Mouse (Mus musculus) CH12.LX (cell line): ENCODE results near the gene 4922502D21Rik. TPM values are rescaled to one million over a fixed set of nuclear protein-coding genes. Genes with fewer than 3 reads are reported as not detected.
A peak's percentile ranks its signal among the peaks of the same experiment; 100 is the strongest.

Experiments used
- DNase-seq: peaks from one replicate; pipeline ENCODE4 v3.0.0-alpha.2; 2013; ENCODE audit errors: extremely low read depth
- H3K27ac ChIP-seq: 2 replicates; pipeline ENCODE4 v1.5.1; 2012; ENCODE audit warnings: low read depth, mild to moderate bottlenecking, control low read depth, moderate library complexity; ENCODE audit not compliant: insufficient read depth
- H3K27me3 ChIP-seq: replicated peaks from 2 replicates; pipeline ENCODE3; 2012; ENCODE audit warnings: inconsistent platforms
- H3K36me3 ChIP-seq, 2 experiments: replicated peaks in 1 of 2; 2 replicates each; pipeline versions ENCODE3 to v1.6.1; 2012; ENCODE audit warnings: inconsistent platforms in 1 of 2, low read length in 1 of 2, mild to moderate bottlenecking in 1 of 2, mixed read lengths in 1 of 2, moderate library complexity in 1 of 2; ENCODE audit not compliant: control insufficient read depth in 1 of 2, insufficient read depth in 1 of 2
- H3K4me1 ChIP-seq, 2 experiments: 2 replicates each; pipeline ENCODE4 v1.6.1; 2012; ENCODE audit warnings: inconsistent platforms in 1 of 2, moderate library complexity in 1 of 2; ENCODE audit not compliant: insufficient read depth in 2 of 2, control insufficient read depth in 1 of 2
- H3K4me2 ChIP-seq: 2 replicates; pipeline ENCODE4 v1.6.1; 2012; ENCODE audit warnings: low read depth, mild to moderate bottlenecking, control low read depth; ENCODE audit not compliant: poor library complexity, insufficient read depth, severe bottlenecking
- H3K4me3 ChIP-seq, 3 experiments: fragments of 150-350 bp in 1 of 3; sonication (generic) in 1 of 3; replicated peaks in 1 of 3; 2 replicates each; pipeline versions ENCODE3 to v1.5.1; 2011 to 2012; ENCODE audit warnings: low read depth in 2 of 3, low read length in 2 of 3, mild to moderate bottlenecking in 2 of 3, moderate library complexity in 2 of 3, control low read depth in 1 of 3, improper control_type of control experiment in 1 of 3, inconsistent platforms in 1 of 3, mixed read lengths in 1 of 3; ENCODE audit not compliant: poor library complexity in 1 of 3
- H3K79me2 ChIP-seq: replicated peaks from 2 replicates; pipeline ENCODE4 v1.6.1; 2012; ENCODE audit warnings: mild to moderate bottlenecking, moderate library complexity; ENCODE audit not compliant: control insufficient read depth, poor library complexity, insufficient read depth, severe bottlenecking; ENCODE audit errors: extremely low read depth
- H3K9ac ChIP-seq: 2 replicates; pipeline ENCODE4 v1.6.1; 2012; ENCODE audit warnings: low read depth, mild to moderate bottlenecking, control low read depth, moderate library complexity; ENCODE audit not compliant: insufficient read depth
- H3K9me3 ChIP-seq: replicated peaks from 2 replicates; pipeline ENCODE3; 2012; ENCODE audit warnings: low read length, inconsistent platforms, mixed read lengths
- BHLHE40 ChIP-seq: IDR thresholded peaks from 2 replicates; pipeline ENCODE4 v1.6.1; 2011; ENCODE audit warnings: mild to moderate bottlenecking, low read depth, low read length, improper control_type of control experiment
- CHD1 ChIP-seq: IDR thresholded peaks from 2 replicates; pipeline ENCODE4 v1.6.1; 2012; ENCODE audit warnings: low read depth, low read length, improper control_type of control experiment, inconsistent platforms
- CHD2 ChIP-seq: IDR thresholded peaks from 2 replicates; pipeline ENCODE4 v1.6.1; 2011; ENCODE audit warnings: low read length, improper control_type of control experiment
- CTCF ChIP-seq, 2 experiments: IDR thresholded peaks in 1 of 2; conservative IDR thresholded peaks in 1 of 2; 2 replicates each; pipeline ENCODE4 v1.5.1; 2011 to 2012; ENCODE audit warnings: low read depth in 2 of 2, low read length in 2 of 2, improper control_type of control experiment in 1 of 2, inconsistent platforms in 1 of 2, mild to moderate bottlenecking in 1 of 2, moderate library complexity in 1 of 2
- E2F4 ChIP-seq: IDR thresholded peaks from 2 replicates; pipeline ENCODE4 v1.6.1; 2011; ENCODE audit warnings: low read depth, low read length, improper control_type of control experiment; ENCODE audit not compliant: insufficient replicate concordance
- ELF1 ChIP-seq: IDR thresholded peaks from 2 replicates; pipeline ENCODE4 v1.6.1; 2014; ENCODE audit warnings: low read depth, mild to moderate bottlenecking, inconsistent platforms, low read length, improper control_type of control experiment
- EP300 ChIP-seq: IDR thresholded peaks from 2 replicates; pipeline ENCODE4 v1.6.1; 2011; ENCODE audit warnings: low read length, improper control_type of control experiment
- ETS1 ChIP-seq: conservative IDR thresholded peaks from 2 replicates; pipeline ENCODE4 v1.6.1; 2012; ENCODE audit warnings: low read depth, mild to moderate bottlenecking, inconsistent platforms, low read length, improper control_type of control experiment, moderate library complexity
- GABPA ChIP-seq: IDR thresholded peaks from 2 replicates; pipeline ENCODE4 v1.6.1; 2012; ENCODE audit warnings: low read depth, low read length, improper control_type of control experiment, inconsistent platforms; ENCODE audit not compliant: insufficient replicate concordance
- HCFC1 ChIP-seq: IDR thresholded peaks from 2 replicates; pipeline ENCODE4 v1.6.1; 2012; ENCODE audit warnings: low read depth, mild to moderate bottlenecking, inconsistent platforms, low read length, improper control_type of control experiment
- IRF4 ChIP-seq: IDR thresholded peaks from 2 replicates; pipeline ENCODE4 v1.6.1; 2014; ENCODE audit warnings: low read depth, mild to moderate bottlenecking, inconsistent platforms, low read length, improper control_type of control experiment
- JUN ChIP-seq: IDR thresholded peaks from 2 replicates; pipeline ENCODE4 v1.6.1; 2011; ENCODE audit warnings: low read depth, mild to moderate bottlenecking, low read length, improper control_type of control experiment, moderate library complexity; ENCODE audit not compliant: insufficient read depth
- JUND ChIP-seq: conservative IDR thresholded peaks from 2 replicates; pipeline ENCODE4 v1.6.1; 2011; ENCODE audit warnings: low read depth, low read length, improper control_type of control experiment
- KAT2A ChIP-seq: IDR thresholded peaks from 2 replicates; pipeline ENCODE4 v1.6.1; 2012; ENCODE audit warnings: low read length, improper control_type of control experiment, inconsistent platforms; ENCODE audit not compliant: insufficient replicate concordance
- MAFK ChIP-seq: IDR thresholded peaks from 2 replicates; pipeline ENCODE4 v1.6.1; 2011; ENCODE audit warnings: low read length, improper control_type of control experiment; ENCODE audit not compliant: insufficient replicate concordance
- MAX ChIP-seq: IDR thresholded peaks from 2 replicates; pipeline ENCODE4 v1.6.1; 2011; ENCODE audit warnings: low read length, improper control_type of control experiment
- MAZ ChIP-seq: IDR thresholded peaks from 2 replicates; pipeline ENCODE4 v1.6.1; 2012; ENCODE audit warnings: low read depth, mild to moderate bottlenecking, inconsistent platforms, low read length, improper control_type of control experiment, moderate library complexity
- MEF2A ChIP-seq: IDR thresholded peaks from 2 replicates; pipeline ENCODE4 v1.6.1; 2014; ENCODE audit warnings: low read depth, mild to moderate bottlenecking, inconsistent platforms, low read length, improper control_type of control experiment, borderline replicate concordance
- MXI1 ChIP-seq: IDR thresholded peaks from 2 replicates; pipeline ENCODE4 v1.6.1; 2011; ENCODE audit warnings: mild to moderate bottlenecking, low read depth, low read length, improper control_type of control experiment
- MYC ChIP-seq: IDR thresholded peaks from 2 replicates; pipeline ENCODE4 v1.6.1; 2011; ENCODE audit warnings: low read depth, mild to moderate bottlenecking, improper control_type of control experiment, low read length
- NELFE ChIP-seq: IDR thresholded peaks from 2 replicates; pipeline ENCODE4 v1.6.1; 2011; ENCODE audit warnings: low read depth, low read length, improper control_type of control experiment
- NRF1 ChIP-seq: IDR thresholded peaks from 2 replicates; pipeline ENCODE4 v1.6.1; 2014; ENCODE audit warnings: low read depth, mild to moderate bottlenecking, inconsistent platforms, low read length, improper control_type of control experiment, moderate library complexity
- PAX5 ChIP-seq: IDR thresholded peaks from 2 replicates; pipeline ENCODE4 v1.6.1; 2012; ENCODE audit warnings: low read length, inconsistent platforms, mixed read lengths
- POLR2A ChIP-seq: IDR thresholded peaks from 2 replicates; pipeline ENCODE4 v1.6.1; 2011; ENCODE audit warnings: low read depth, mild to moderate bottlenecking, improper control_type of control experiment, low read length
- POLR2AphosphoS2 ChIP-seq: IDR thresholded peaks from 2 replicates; pipeline ENCODE4 v1.6.1; 2011; ENCODE audit warnings: low read depth, low read length, improper control_type of control experiment
- RAD21 ChIP-seq: IDR thresholded peaks from 2 replicates; pipeline ENCODE4 v1.6.1; 2011; ENCODE audit warnings: low read depth, mild to moderate bottlenecking, low read length, improper control_type of control experiment, moderate library complexity
- RCOR1 ChIP-seq: conservative IDR thresholded peaks from 2 replicates; pipeline ENCODE4 v1.6.1; 2012; ENCODE audit warnings: low read depth, mild to moderate bottlenecking, inconsistent platforms, low read length, improper control_type of control experiment
- SIN3A ChIP-seq: IDR thresholded peaks from 2 replicates; pipeline ENCODE4 v1.6.1; 2012; ENCODE audit warnings: low read length, improper control_type of control experiment, inconsistent platforms
- SMC3 ChIP-seq: IDR thresholded peaks from 2 replicates; pipeline ENCODE4 v1.6.1; 2011; ENCODE audit warnings: low read depth, low read length, improper control_type of control experiment
- TBP ChIP-seq: conservative IDR thresholded peaks from 2 replicates; pipeline ENCODE4 v1.6.1; 2011; ENCODE audit warnings: low read depth, low read length, improper control_type of control experiment
- TCF12 ChIP-seq: IDR thresholded peaks from 2 replicates; pipeline ENCODE4 v1.6.1; 2014; ENCODE audit warnings: low read depth, mild to moderate bottlenecking, inconsistent platforms, low read length, improper control_type of control experiment
- UBTF ChIP-seq: IDR thresholded peaks from 2 replicates; pipeline ENCODE4 v1.6.1; 2012; ENCODE audit warnings: low read depth, mild to moderate bottlenecking, inconsistent platforms, low read length, improper control_type of control experiment, moderate library complexity
- USF1 ChIP-seq: IDR thresholded peaks from 2 replicates; pipeline ENCODE4 v1.6.1; 2014; ENCODE audit warnings: low read depth, mild to moderate bottlenecking, inconsistent platforms, low read length, improper control_type of control experiment
- USF2 ChIP-seq: conservative IDR thresholded peaks from 2 replicates; pipeline ENCODE4 v1.6.1; 2011; ENCODE audit warnings: low read depth, low read length, improper control_type of control experiment
- ZC3H11A ChIP-seq: IDR thresholded peaks from 2 replicates; pipeline ENCODE4 v1.6.1; 2012; ENCODE audit warnings: low read depth, mild to moderate bottlenecking, inconsistent platforms, low read length, improper control_type of control experiment
- ZKSCAN1 ChIP-seq: IDR thresholded peaks from 2 replicates; pipeline ENCODE4 v1.6.1; 2012; ENCODE audit warnings: low read depth, inconsistent platforms, low read length, improper control_type of control experiment, borderline replicate concordance
- ZMIZ1 ChIP-seq: IDR thresholded peaks from 2 replicates; pipeline ENCODE4 v1.6.1; 2012; ENCODE audit warnings: low read depth, mild to moderate bottlenecking, inconsistent platforms, low read length, improper control_type of control experiment
- ZNF384 ChIP-seq: IDR thresholded peaks from 2 replicates; pipeline ENCODE4 v1.6.1; 2012; ENCODE audit warnings: low read depth, low read length, improper control_type of control experiment, inconsistent platforms
- dilution Hi-C: fragments of 300-500 bp; cut with MboI; formaldehyde crosslinking; loops from 2 replicates; pipeline ENCODE4 v1.14.3; 2020; ENCODE audit warnings: low sequenced_read_pairs; ENCODE audit not compliant: extremely low pct_unique_long_range_greater_than_20kb, extremely low pct_ligation_motif_present
- in situ Hi-C: fragments of 300-500 bp; cut with MboI; formaldehyde crosslinking; loops from 3 replicates; pipeline ENCODE4 v1.14.3; 2019; ENCODE audit warnings: low sequenced_read_pairs, low pct_ligation_motif_present, low pct_unique_long_range_greater_than_20kb, mixed read lengths
- polyA plus RNA-seq: library from polyadenylated mRNA; unstranded; fragments of >175 nt; gene quantifications from 2 replicates; pipeline ENCODE4 v1.2.1, GENCODE M21; 2012; ENCODE audit warnings: low read depth; ENCODE audit not compliant: insufficient read length
- total RNA-seq, 2 experiments: library from RNA; depleted of rRNA; stranded (reverse); fragments of 300-350 nt in 1 of 2; fragments of >200 nt in 1 of 2; gene quantifications; 2 replicates each; pipeline ENCODE4 v1.2.3; 2012 to 2014

4922502D21Rik gene
- total and polyA plus RNA-seq, 3 experiments: 0.23 to 2.8 (median 0.46) TPM

DNA sequence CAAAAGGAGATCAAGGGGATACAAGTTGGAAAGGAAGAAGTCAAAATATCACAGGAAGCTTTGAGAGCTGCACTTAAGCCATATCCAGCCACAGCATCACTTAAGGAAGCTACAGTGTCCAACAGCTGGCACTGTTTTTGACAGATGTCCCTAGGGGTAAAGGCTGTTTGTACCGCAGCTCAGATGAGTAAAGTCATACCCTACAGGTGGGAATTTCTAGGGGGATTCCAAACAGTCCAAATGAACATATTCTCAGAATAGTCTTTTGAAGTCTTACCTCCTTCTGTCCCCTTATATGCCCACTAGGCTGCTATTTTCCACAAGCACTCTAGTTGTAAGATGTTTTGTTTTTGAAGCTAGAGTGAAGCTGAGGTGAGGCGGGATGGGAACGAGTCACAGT lies 19.1 kb downstream of the 4922502D21Rik start:
- H3K4me3 ChIP-seq: peak overlapping the region in 1 of 3 experiments; percentile 38
- TF ChIP-seq EP300: peak; percentile 99
- no peak for TF ChIP-seq CHD1
- TF ChIP-seq JUND: peak; percentile 82
- TF ChIP-seq ZKSCAN1: no peak
- peak; percentile 96 for TF ChIP-seq MEF2A
- peak; percentile 99 for TF ChIP-seq ETS1
- no peak for TF ChIP-seq USF1
- peak; percentile 75; the same call in 1 of the 2 replicates for TF ChIP-seq MAX
- TF ChIP-seq PAX5: no peak
- peak; percentile 71; the same call in 1 of the 2 replicates for TF ChIP-seq TBP
- no peak for TF ChIP-seq MXI1
- TF ChIP-seq MYC: peak; percentile 65; the same call in 1 of the 2 replicates
- TF ChIP-seq POLR2AphosphoS2: peak; percentile 56; the same call in 1 of the 2 replicates
- peak; percentile 52; the same call in 1 of the 2 replicates for TF ChIP-seq ELF1
- 0 out of 2 replicates have a peak, but pooled peaks have one; percentile 74 for TF ChIP-seq KAT2A
- peak; percentile 95 for TF ChIP-seq IRF4
- no peak for TF ChIP-seq SMC3
- TF ChIP-seq UBTF: no peak
- TF ChIP-seq TCF12: peak; percentile 99
- TF ChIP-seq RAD21: no peak; the same call in 1 of the 2 replicates
- no peak for TF ChIP-seq GABPA
- peak; percentile 88 for TF ChIP-seq CHD2
- no peak for TF ChIP-seq USF2
- peak; percentile 97 for TF ChIP-seq RCOR1
- no peak for TF ChIP-seq CTCF (conservative IDR thresholded peaks at IDR 0.05 in 1 of 2, IDR thresholded peaks at IDR 0.05 in 1 of 2; ENCODE audit: low read depth in 2 of 2, low read length in 2 of 2)
- no peak for TF ChIP-seq NELFE
- 0 out of 2 replicates have a peak, but pooled peaks have one; percentile 72 for TF ChIP-seq E2F4
- TF ChIP-seq NRF1: no peak
- peak; percentile 81 for TF ChIP-seq MAFK
- TF ChIP-seq ZNF384: no peak; the same call in 1 of the 2 replicates
- TF ChIP-seq BHLHE40: peak; percentile 90
- peak; percentile 86 for TF ChIP-seq JUN
- no peak for TF ChIP-seq POLR2A
- TF ChIP-seq HCFC1: peak; percentile 47; the same call in 1 of the 2 replicates
- 0 out of 2 replicates have a peak, but pooled peaks have one; percentile 41 for TF ChIP-seq MAZ
- TF ChIP-seq SIN3A: peak; percentile 98
- no peak for TF ChIP-seq ZMIZ1
- TF ChIP-seq ZC3H11A: no peak
- DNase-seq: peak; percentile 83
- H3K36me3 ChIP-seq: no peaks in the 10 kb centered on the region
- dilution Hi-C loops (no loop called here), in situ Hi-C loops (no loop called here)
- peaks cover 7 to 46% of the 10 kb centered on the region in 2 experiments; a peak in 3 of 4 replicates for H3K4me1 ChIP-seq
- 0 out of 2 replicates have a peak, but pooled peaks cover 4% of the 10 kb centered on the region for H3K79me2 ChIP-seq
- peak overlapping the region; percentile 95 for H3K27ac ChIP-seq
- H3K9me3 ChIP-seq: no peaks in the 10 kb centered on the region
- H3K27me3 ChIP-seq: no peaks in the 10 kb centered on the region
- H3K9ac ChIP-seq: peak overlapping the region; percentile 88
- H3K4me2 ChIP-seq: peak overlapping the region; percentile 92
